Mouse (Mus musculus) hindbrain, embryonic 10.5 days (tissue): Measurements from ENCODE around the gene Spag8. TPM values are rescaled to one million over a fixed set of nuclear protein-coding genes. Genes with fewer than 3 reads are reported as not detected.
A peak's percentile ranks its signal among the peaks of the same experiment; 100 is the strongest.

Experiments
- DNase-seq: peaks from one replicate; pipeline ENCODE4 v3.0.0-alpha.2; 2017; ENCODE audit warnings: low spot score
- H3K27ac ChIP-seq: fragments of 300-500 bp; sonication (generic); 2 replicates; pipeline ENCODE4 v1.5.1; 2016; ENCODE audit warnings: mild to moderate bottlenecking, moderate library complexity
- H3K27me3 ChIP-seq: fragments of 300-500 bp; sonication (generic); 2 replicates; pipeline ENCODE4 v1.6.1; 2016; ENCODE audit warnings: mild to moderate bottlenecking; ENCODE audit not compliant: poor library complexity, insufficient read depth, severe bottlenecking
- H3K36me3 ChIP-seq: fragments of 300-500 bp; sonication (generic); 2 replicates; pipeline ENCODE4 v1.6.1; 2016; ENCODE audit warnings: mild to moderate bottlenecking, moderate library complexity
- H3K4me1 ChIP-seq: fragments of 300-500 bp; sonication (generic); replicated peaks from 2 replicates; pipeline ENCODE4 v1.6.1; 2016; ENCODE audit warnings: mild to moderate bottlenecking
- H3K4me3 ChIP-seq: fragments of 300-500 bp; sonication (generic); 2 replicates; pipeline ENCODE4 v1.5.1; 2016; ENCODE audit warnings: mild to moderate bottlenecking, moderate library complexity
- H3K9me3 ChIP-seq: fragments of 300-500 bp; sonication (generic); 2 replicates; pipeline ENCODE4 v1.6.1; 2016; ENCODE audit warnings: mild to moderate bottlenecking, moderate library complexity
- WGBS: fragments of 180-500 bp; shearing (Covaris S2); methylation state at CpG from one replicate; pipeline ENCODE4 v1.1.7; 2016; 5-methylcytosine and 5-hydroxymethylcytosine counted together
- polyA plus RNA-seq: library from polyadenylated mRNA; unstranded; fragments of >200 nt; fragmentation: Nextera tagmentation; extraction: Ambion mirVana; gene quantifications from 2 replicates; pipeline ENCODE4 v1.2.1, GENCODE M21; 2016

Spag8 gene
- polyA plus RNA-seq, 1 experiment from 2014 or later: 10.0 TPM

DNA sequence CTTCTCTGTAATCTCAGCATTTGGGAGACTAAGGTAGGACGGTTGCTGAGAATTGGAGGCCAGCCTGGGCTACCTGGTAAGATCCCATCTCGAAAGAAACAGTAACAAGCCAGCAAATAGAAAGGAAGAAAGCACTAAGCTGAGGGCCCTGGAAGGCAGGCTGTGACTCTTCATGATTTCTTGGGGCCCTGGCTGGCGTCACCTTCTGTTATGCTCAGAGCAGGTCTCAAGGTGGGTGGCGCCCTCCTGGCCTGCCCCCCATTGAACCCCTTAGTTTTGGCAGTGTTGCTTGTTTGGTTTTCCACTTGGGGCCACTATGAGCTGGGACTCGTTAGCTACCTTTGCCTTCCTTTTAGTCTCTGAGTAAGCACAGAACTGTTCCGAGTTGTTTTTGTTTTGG lies 16.6 kb downstream of the Spag8 start:
- no peak for DNase-seq
- Histone ChIP-seq H3K9me3 (no peaks in the 10 kb centered on the region), H3K36me3 (no peaks in the 10 kb centered on the region), H3K4me1 (peaks cover 34% of the 10 kb centered on the region), H3K27me3 (peaks cover 28% of the 10 kb centered on the region), H3K4me3 (no peak overlapping the region), H3K27ac (no peak overlapping the region)
- 76% methylated on average over 6 of the region's 6 CpGs for WGBS

DNA sequence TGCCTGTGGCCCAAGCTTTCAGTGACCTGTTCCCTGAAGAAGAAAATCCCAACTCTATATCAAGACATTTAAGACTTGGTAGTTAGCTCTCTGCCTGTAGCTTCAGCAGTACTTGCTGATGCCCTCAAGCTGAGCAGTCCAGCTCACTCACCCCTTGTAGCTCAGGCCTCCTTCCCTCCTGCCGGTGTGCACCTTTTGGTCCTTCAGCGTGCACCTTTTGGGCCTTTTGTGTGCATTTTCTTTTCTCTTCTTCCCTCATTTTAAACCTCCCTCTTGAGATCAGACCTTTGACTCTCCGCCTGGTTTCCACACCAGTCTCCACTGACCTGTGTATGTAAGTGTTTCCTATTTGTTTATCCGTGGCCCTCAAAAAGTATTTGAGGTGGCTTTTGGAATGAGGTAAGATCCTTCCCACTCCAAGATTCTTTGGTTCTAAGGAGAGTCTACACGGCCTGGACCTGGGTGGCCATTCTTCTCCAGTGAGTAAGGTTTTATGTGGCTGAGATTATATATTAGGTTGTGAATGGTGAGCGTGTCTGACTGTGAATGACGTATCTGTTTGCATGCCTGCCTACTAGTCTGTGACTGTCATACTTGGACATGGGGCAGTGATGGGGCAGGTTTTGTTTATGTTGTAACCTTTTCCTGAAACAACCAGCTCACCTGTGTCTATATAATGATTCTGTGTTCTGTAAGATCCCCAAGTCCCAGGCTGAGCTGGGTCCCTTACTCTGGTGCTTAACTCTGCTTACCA lies 18.6 kb downstream of the Spag8 start:
- Histone ChIP-seq H3K27me3 (peaks cover 28% of the 10 kb centered on the region), H3K4me1 (peaks cover 46% of the 10 kb centered on the region), H3K4me3 (no peak overlapping the region), H3K36me3 (no peaks in the 10 kb centered on the region), H3K9me3 (no peaks in the 10 kb centered on the region), H3K27ac (no peak overlapping the region)
- no peak for DNase-seq
- 87% methylated on average over 7 of the region's 7 CpGs for WGBS

DNA sequence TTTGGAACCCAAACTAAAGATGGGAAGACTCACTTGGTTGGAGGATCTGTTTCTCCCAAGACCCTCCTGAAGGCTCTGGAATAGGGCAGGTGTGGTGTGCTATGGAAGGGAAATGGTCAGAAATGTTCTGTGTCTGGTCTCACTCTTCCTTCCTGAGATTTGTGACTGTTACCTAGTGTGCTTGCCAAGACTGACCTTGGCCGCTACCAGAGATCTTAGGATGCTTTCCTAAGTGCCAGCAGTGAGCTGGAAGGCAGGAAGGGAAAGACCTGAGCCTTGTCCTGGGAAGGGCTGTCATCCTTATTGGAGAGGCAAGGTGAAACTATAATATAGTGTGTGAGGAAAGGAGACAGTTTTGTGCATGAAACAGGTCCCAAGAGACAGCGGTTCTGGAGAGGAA lies 19.7 kb downstream of the Spag8 start:
- Histone ChIP-seq H3K36me3 (no peaks in the 10 kb centered on the region), H3K27me3 (peaks cover 28% of the 10 kb centered on the region), H3K27ac (no peak overlapping the region), H3K9me3 (no peaks in the 10 kb centered on the region), H3K4me1 (peaks cover 49% of the 10 kb centered on the region), H3K4me3 (peak overlapping the region; percentile 75)
- 93% methylated on average over 2 of the region's 2 CpGs for WGBS
- no peak for DNase-seq

DNA sequence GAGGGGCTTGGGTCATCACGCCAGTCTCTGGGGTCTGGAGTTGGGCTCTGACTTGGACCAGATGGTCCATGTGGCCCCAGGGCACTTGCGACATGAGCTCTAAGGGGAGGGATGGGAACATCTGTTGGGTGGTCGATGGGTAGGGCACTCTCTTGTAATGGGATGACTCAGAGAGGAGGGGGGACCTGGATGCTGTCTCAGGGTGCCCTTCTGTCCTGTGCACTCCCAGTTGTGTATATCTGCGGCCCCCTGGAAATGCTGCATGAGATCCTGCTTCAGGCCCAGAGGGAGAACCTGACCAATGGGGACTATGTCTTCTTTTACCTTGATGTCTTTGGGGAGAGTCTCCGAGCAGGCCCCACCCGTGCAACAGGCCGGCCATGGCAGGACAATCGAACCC lies 20.1 kb downstream of the Spag8 start:
- Histone ChIP-seq H3K9me3 (no peaks in the 10 kb centered on the region), H3K27me3 (peaks cover 28% of the 10 kb centered on the region), H3K4me3 (peak overlapping the region; percentile 75), H3K27ac (no peak overlapping the region), H3K4me1 (peaks cover 49% of the 10 kb centered on the region), H3K36me3 (no peaks in the 10 kb centered on the region)
- DNase-seq: peak; percentile 27
- 81% methylated on average over 8 of the region's 8 CpGs for WGBS

DNA sequence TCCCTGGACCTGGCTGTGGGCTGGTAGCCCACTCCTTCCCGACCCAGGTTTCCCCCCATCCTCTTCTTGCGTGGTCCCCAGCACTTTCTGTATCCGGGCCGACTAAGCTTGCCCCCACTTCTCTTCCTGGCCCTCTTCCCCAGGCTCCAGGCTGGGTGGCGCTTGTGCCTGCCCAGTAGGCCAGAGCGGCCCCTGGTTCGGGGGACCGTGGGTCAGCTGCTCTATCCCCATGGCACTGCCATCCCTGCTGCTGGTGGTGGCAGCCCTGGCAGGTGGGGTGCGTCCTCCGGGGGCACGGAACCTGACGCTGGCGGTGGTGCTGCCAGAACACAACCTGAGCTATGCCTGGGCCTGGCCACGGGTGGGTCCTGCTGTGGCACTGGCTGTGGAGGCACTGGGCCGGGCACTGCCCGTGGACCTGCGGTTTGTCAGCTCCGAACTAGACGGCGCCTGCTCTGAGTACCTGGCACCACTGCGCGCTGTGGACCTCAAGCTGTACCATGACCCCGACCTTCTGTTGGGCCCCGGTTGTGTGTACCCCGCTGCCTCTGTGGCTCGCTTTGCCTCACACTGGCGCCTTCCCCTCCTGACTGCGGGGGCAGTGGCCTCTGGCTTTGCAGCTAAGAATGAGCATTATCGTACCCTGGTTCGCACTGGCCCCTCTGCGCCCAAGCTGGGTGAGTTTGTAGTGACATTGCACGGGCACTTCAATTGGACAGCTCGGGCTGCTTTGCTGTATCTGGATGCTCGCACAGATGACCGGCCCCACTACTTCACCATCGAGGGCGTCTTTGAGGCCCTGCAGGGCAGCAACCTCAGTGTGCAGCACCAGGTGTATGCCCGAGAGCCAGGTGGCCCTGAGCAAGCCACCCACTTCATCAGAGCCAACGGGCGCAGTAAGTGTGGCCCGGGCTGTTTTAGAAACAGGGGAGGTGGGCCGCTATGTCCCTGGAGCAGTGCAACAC lies 21.2 kb downstream of the Spag8 start:
- WGBS: 45% methylated on average over 42 of the region's 42 CpGs
- Histone ChIP-seq H3K27ac (peak overlapping the region; percentile 95), H3K9me3 (no peaks in the 10 kb centered on the region), H3K36me3 (no peaks in the 10 kb centered on the region), H3K27me3 (peaks cover 28% of the 10 kb centered on the region), H3K4me3 (peak overlapping the region; percentile 75), H3K4me1 (peaks cover 49% of the 10 kb centered on the region)
- DNase-seq: peak; percentile 10

DNA sequence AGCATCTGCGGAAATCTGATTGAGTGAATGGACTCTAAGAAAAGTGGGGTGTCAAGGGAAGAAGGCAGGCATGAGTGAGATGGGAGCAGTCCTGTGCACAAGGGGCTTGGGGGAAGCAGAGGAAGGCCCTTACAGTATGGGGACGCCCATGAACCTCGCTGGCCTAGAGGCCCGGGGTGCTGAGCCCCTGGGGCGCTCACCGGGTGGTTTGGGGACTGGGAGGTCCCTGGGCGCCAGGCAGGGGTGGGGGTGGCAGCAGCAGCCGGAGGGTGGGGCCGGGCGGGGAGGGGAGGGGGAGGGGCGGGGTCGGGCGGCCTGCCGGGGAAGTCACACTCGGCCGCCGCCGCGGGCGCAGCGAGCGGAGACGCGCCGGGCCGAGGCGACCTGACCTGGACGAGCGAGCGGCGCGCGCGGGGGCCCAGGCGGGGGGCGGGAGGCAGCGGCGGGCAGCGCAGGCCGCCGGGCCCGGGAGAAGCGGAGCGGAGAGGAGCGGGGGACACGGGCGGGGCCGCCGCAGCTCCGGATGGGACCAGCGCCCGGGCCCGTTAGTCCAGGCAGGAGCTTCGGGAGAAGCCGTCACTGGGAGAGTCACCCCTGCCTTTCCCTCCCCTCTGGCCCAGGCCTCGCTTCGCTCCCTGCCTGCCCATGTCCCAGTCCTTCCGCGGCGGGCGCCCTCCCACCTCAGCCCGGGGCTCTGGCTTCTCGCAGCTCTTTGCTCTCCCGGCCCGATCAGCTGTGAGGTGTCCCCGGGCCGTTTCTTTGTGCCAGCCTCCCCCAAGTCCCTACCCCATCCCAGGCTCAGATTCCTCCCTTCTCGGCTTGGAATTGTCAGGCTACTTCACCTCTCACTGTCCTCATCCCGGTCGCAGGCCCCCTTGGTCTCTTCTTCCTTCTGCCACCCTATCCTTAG lies 22.1 kb downstream of the Spag8 start, which contains the start of gene Npr2:
TSS of gene Npr2 (plus strand) at position 890 of the 910 bp plus-strand sequence.
- peak; percentile 72 for DNase-seq
- Histone ChIP-seq H3K9me3 (peaks cover 5% of the 10 kb centered on the region; the same call in 1 of the 2 replicates), H3K27ac (peak within 1 kb of the TSS; percentile 95), H3K27me3 (peaks cover 28% of the 10 kb centered on the region), H3K4me3 (peak within 1 kb of the TSS; percentile 75), H3K36me3 (no peaks in the 10 kb centered on the region), H3K4me1 (peaks cover 49% of the 10 kb centered on the region)
- WGBS: 2% methylated on average over 66 of the region's 70 CpGs

DNA sequence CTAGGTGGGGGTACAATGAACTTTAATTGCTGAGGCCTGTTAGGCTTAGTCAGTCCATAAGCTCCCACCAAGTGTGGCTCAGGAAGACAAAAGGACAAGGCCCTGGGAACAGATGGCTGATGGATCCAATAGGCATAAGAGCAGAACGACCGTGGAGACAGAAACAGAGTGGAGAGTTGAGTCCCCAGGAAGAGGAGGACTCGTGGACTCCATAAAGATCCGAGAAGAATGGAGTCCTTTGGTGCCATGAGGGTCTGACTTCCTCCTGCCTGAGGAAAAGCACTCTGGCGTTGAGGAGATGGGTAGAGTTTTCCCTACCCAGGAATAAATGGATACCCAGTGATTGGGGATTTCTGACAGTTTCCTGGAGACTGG lies 22.7 kb downstream of the Spag8 start:
- H3K27me3 ChIP-seq: peaks cover 28% of the 10 kb centered on the region
- H3K27ac ChIP-seq: peak overlapping the region; percentile 95
- peaks cover 49% of the 10 kb centered on the region for H3K4me1 ChIP-seq
- 22% methylated on average over 5 of the region's 5 CpGs for WGBS
- DNase-seq: peak; percentile 48
- peaks cover 11% of the 10 kb centered on the region for H3K9me3 ChIP-seq
- peak overlapping the region; percentile 75 for H3K4me3 ChIP-seq
- H3K36me3 ChIP-seq: no peaks in the 10 kb centered on the region

DNA sequence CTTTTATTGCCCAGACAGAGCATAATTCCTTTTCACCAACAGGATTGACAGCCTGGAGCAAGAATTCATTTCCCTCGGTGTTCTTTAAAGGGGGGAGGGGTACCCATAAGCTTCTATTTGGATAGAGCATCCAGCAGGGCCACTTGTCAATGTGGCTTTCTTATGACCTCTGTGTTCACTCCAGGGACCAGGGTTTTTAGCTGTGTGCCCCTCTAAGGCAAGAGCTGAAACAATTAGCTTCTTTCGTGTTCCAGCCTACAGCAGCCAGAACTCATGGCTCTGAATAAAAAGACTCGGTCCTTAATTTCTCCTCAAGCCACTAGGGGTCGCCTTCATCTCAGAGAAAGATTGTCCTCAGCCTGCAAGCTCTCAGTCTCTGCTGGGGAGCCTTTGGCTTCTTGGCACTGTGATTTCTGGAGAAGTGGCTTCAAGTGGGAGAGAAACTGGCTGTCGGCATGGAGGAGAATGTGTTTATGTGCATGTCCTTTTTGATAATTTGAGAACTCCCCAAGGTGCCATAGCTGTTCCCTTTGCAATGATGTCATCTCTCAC lies 23.3 kb downstream of the Spag8 start:
- DNase-seq: peak; percentile 80
- Histone ChIP-seq H3K4me3 (peak overlapping the region; percentile 75; the same call in 1 of the 2 replicates), H3K27ac (peak overlapping the region; percentile 95), H3K36me3 (no peaks in the 10 kb centered on the region), H3K4me1 (peaks cover 49% of the 10 kb centered on the region), H3K27me3 (peaks cover 28% of the 10 kb centered on the region), H3K9me3 (peaks cover 16% of the 10 kb centered on the region)
- 5% methylated on average over 5 of the region's 5 CpGs for WGBS

DNA sequence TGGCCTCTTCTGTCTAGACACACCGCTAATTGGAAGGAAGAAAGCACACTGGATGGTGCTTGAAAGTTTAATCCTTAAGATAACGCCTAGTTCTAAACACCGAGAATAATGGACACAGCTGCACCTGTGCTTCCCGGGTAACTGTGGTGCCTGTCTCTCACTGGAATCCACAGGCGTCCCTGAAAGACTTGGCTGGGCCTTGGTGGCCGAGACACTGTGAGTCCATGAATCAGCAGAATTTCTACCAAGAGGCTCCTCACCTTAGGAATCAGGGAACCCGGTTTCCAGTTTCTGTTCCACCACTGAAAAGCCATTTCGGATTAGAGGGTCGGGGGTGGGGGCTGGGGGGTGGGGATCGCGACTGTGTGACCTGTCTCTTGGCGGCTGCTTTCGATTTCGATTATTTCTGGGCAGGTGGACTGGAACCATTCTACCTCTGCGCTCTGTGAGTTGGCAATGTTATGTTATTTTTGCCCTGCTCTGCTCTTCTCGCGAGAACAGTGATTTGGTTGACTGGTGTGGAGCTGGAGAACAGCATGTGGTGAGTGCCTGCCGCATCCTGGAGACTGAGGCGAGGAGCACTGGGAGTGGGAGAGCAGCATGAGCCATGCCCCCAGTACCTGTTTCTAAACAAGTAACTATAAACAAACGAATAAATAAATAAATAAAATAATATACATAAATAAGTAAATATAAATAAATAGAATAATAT lies 24.1 kb downstream of the Spag8 start:
- WGBS: 44% methylated on average over 20 of the region's 20 CpGs

DNA sequence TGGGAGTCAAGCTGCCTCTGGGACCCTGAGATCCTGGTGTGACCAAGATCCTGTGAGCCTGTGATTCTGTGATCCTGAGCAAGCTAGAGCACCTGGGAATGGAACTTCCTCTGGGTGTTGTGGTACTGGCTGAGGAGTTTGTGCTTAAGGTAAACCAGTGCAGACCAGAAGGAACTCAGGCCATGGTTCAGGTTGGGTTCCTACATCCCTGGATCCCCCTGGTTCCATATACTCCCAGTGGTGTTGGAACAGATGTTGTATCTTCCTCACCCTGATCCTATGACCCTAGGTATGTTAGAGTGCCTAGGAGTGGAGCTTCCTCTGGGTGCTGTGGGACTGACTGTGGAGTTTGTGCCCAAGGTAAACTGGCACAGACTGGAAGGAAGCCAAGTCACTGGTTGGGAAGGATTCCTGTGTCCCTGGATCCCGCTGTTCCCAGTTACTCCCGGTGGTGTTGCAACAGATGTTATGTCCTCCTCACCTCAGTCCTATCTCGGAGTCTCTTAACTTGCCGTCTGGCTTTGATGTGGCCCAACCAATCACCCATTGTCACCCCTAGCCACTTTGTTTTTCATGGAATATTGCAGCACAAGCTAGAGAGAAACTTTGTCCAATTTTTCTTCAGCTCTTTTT lies 33.1 kb downstream of the Spag8 start:
- WGBS: 84% methylated on average over 4 of the region's 4 CpGs
- DNase-seq: no peak

More for the DNA sequence above, 24.1 kb downstream of the Spag8 start:
- H3K4me1 ChIP-seq: peaks cover 45% of the 10 kb centered on the region
- peaks cover 25% of the 10 kb centered on the region for H3K27me3 ChIP-seq
- no peak overlapping the region for H3K4me3 ChIP-seq
- H3K27ac ChIP-seq: no peak overlapping the region
- DNase-seq: peak; percentile 29
- H3K36me3 ChIP-seq: no peaks in the 10 kb centered on the region
- peaks cover 24% of the 10 kb centered on the region for H3K9me3 ChIP-seq

DNA sequence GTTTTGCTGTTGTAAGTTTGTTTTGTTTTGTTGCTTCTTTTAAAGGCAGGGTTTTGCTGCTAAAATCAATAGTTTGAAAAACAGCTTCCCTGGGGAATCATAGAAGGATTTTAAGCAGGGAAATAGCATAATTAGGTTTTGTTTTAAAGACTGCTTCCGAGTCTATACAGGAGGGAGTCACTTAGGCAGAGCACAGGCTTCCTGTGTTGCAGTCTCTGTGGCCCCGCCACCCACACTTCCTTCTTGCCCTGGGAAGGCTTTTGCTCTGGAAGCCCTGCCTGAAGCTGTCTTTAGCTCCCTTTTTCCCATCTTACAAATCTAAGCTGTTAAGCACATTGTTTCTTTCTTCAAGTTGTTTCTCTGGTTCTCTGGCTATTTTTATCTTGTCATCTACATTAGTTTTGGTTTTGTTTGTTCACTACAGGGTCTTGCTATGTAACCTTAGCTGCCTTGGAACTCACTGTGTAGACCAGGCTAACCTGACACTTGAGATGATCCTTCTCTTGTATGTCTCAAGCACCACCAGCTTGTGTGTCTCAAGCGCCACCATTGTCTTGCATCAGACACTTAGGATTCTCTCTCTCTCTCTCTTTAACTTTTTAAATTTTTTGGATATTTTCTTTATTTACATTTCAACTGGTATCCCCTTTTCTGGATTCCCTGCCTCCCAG lies 40.2 kb downstream of the Spag8 start:
- Histone ChIP-seq H3K9me3 (no peaks in the 10 kb centered on the region), H3K4me1 (no peaks in the 10 kb centered on the region), H3K4me3 (no peak overlapping the region), H3K27me3 (no peaks in the 10 kb centered on the region), H3K36me3 (no peaks in the 10 kb centered on the region), H3K27ac (no peak overlapping the region)
- WGBS: 72% methylated on average over 3 of the region's 3 CpGs
- DNase-seq: no peak

More for the DNA sequence above, 33.1 kb downstream of the Spag8 start:
- Histone ChIP-seq H3K27ac (no peak overlapping the region), H3K4me3 (no peak overlapping the region), H3K9me3 (peaks cover 15% of the 10 kb centered on the region), H3K27me3 (no peaks in the 10 kb centered on the region), H3K4me1 (no peaks in the 10 kb centered on the region), H3K36me3 (no peaks in the 10 kb centered on the region)
